Mouse (Mus musculus): ENCODE results near the gene Nobox. TPM values are rescaled to one million over a fixed set of nuclear protein-coding genes. Genes with fewer than 3 reads are reported as not detected.

The Nobox gene
- not detected for total RNA-seq (2018; cell fraction: chromatin; rRNA removed)
- not detected for total RNA-seq (2018; cell fraction: cytosol; rRNA removed)
- not detected for total RNA-seq (2018; cell fraction: nucleus; rRNA removed)
- not detected in 3 replicates for polyA plus RNA-seq (2018)

DNA sequence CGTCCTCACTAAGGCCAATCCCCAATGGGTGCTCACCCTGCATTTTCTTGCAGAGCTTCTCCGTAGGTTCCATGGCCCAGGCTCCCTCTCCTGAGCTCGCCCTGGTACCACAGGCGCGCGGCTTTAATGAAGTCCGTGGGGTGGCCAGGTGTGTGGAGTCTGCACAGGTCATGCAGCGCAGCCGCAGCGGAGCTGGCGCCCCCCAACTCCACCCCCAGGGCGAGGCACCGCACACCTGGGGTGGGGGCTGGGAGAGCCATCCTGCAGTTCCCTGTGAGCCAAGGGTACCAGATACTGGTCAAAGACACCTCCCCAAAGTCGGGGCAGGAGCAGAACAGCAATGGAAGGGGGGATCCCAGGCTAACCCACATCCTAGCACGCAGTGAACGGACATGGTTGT lies at the start of gene Nobox:
Gene Nobox, minus strand, starts transcription at position 101 of the 400 bp plus-strand sequence.
- Histone ChIP-seq H3K4me3 (ENCODE audit: inconsistent target) (no peak within 1 kb of the TSS), H3K79me2 (ENCODE audit: inconsistent target) (no peaks in the 10 kb centered on the region), H3K36me3 (ENCODE audit: inconsistent target) (no peaks in the 10 kb centered on the region), H3K27ac (no peak within 1 kb of the TSS)
- 80% methylated on average over 16 of the region's 16 CpGs for WGBS (ENCODE audit: missing documents)

DNA sequence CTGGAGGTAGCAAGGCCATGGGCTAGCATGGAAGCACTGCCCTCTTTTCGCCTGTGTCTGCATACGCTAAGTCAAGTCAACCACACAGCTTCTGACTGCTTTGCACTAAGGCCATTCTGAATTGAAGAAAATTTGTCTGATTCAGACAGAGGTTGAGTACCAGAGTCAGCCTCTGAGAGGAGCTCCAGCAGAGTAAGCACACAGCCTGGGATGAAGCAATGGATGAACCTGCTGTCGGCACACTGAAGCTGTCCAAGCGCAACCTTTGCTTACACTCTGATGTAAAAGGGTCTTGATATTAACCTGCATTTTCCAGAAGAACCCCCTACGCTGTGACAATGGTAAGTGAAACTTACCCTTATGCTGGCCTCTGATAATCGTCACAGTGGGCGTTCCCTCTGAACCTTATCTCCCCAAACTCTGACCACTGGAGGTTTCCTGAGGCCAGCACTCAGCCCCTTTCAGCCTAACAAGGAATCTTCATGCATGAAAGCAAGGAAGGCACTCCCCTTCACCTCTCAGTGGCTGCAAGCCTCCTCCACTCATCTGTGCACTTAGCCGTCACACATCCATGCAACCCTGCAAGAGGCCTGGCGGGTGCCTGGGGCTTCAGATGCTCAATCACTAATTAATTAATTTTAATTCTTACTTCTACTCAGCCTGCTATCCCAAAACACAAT lies 45.3 kb upstream of the Nobox start:
- Histone ChIP-seq H3K79me2 (ENCODE audit: inconsistent target) (no peaks in the 10 kb centered on the region), H3K27ac (no peak overlapping the region), H3K4me3 (ENCODE audit: inconsistent target) (no peak overlapping the region), H3K36me3 (ENCODE audit: inconsistent target) (no peaks in the 10 kb centered on the region)
- 91% methylated on average over 9 of the region's 9 CpGs for WGBS (ENCODE audit: missing documents)

GRCm38 (mm10) chr6:43353446-43353845 lies 44.1 kb upstream of the Nobox start:
- Histone ChIP-seq H3K4me3 (ENCODE audit: inconsistent target) (no peak overlapping the region), H3K27ac (no peak overlapping the region), H3K79me2 (ENCODE audit: inconsistent target) (no peaks in the 10 kb centered on the region), H3K36me3 (ENCODE audit: inconsistent target) (no peaks in the 10 kb centered on the region)
- 97% methylated on average over 4 of the region's 4 CpGs for WGBS (ENCODE audit: missing documents)

GRCm38 (mm10) chr6:43349083-43349482 lies 39.7 kb upstream of the Nobox start:
- H3K36me3 ChIP-seq (ENCODE audit: inconsistent target), result no peaks in the 10 kb centered on the region
- no peak overlapping the region for H3K27ac ChIP-seq
- 63% methylated on average over 4 of the region's 4 CpGs for WGBS (ENCODE audit: missing documents)
- no peaks in the 10 kb centered on the region for H3K79me2 ChIP-seq (ENCODE audit: inconsistent target)
- no peak overlapping the region for H3K4me3 ChIP-seq (ENCODE audit: inconsistent target)

GRCm38 (mm10) chr6:43347637-43348036 lies 38.3 kb upstream of the Nobox start:
- Histone ChIP-seq H3K4me3 (ENCODE audit: inconsistent target) (no peak overlapping the region), H3K36me3 (ENCODE audit: inconsistent target) (no peaks in the 10 kb centered on the region), H3K79me2 (ENCODE audit: inconsistent target) (no peaks in the 10 kb centered on the region), H3K27ac (no peak overlapping the region)
- WGBS (ENCODE audit: missing documents), result 100% methylated on average over 1 of the region's 1 CpGs

GRCm38 (mm10) chr6:43343006-43343405 lies 33.7 kb upstream of the Nobox start:
- Histone ChIP-seq H3K4me3 (ENCODE audit: inconsistent target) (no peak overlapping the region), H3K79me2 (ENCODE audit: inconsistent target) (no peaks in the 10 kb centered on the region), H3K36me3 (ENCODE audit: inconsistent target) (no peaks in the 10 kb centered on the region), H3K27ac (no peak overlapping the region)
- WGBS (ENCODE audit: missing documents), result 54% methylated on average over 1 of the region's 1 CpGs

- Histone ChIP-seq H3K36me3 (ENCODE audit: inconsistent target) (no peaks in the 10 kb centered on the region), H3K4me3 (ENCODE audit: inconsistent target) (no peak overlapping the region), H3K27ac (no peak overlapping the region), H3K79me2 (ENCODE audit: inconsistent target) (no peaks in the 10 kb centered on the region)
- WGBS (ENCODE audit: missing documents), result 80% methylated on average over 2 of the region's 2 CpGs
Measured at GRCm38 (mm10) chr6:43342386-43342785, 33.0 kb upstream of the Nobox start.

DNA sequence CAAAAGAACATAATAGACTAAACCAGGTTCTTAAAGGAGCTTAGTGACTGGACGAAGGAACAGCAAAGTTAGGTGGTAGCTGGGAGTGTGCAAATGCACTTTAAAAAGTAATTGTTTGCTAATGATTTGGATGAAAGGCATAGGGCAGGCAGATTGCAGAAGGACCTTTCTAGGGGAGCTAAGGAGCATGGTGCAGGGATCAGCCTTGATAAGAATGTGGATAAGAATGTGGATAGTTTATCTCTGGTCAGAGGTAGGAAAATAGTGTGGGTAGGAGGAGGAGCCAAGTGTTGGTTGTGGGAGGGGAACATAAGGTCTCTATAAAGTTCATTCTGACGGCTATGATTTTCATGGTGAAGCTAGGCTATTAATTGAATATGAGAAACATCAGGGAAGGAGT lies 29.4 kb upstream of the Nobox start:
- H3K27ac ChIP-seq, result no peak overlapping the region
- H3K79me2 ChIP-seq (ENCODE audit: inconsistent target), result no peaks in the 10 kb centered on the region
- no peaks in the 10 kb centered on the region for H3K36me3 ChIP-seq (ENCODE audit: inconsistent target)
- WGBS (ENCODE audit: missing documents), result 92% methylated on average over 2 of the region's 2 CpGs
- no peak overlapping the region for H3K4me3 ChIP-seq (ENCODE audit: inconsistent target)

DNA sequence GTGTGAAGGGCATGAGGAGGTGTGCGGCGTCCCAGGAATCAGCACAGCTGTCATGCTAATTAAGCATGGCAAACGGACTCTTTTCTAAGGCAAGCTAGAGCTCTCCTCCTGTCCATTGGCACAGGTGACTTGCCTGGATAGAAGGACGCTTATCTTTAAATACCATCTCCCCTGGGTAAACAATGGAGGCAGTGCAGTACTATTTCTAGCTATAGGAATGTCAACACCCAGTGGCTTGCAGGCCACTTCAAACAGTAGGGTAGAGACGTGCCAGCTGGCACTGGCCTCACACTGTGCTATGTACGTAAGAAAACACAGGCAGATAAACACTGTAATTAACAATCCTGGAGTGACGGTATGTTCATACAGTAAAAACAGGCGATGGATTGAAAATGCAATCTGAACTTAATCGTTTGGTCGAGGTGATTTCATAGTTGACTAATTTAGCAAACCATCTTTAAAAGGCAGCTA lies 28.2 kb upstream of the Nobox start:
- Histone ChIP-seq H3K79me2 (ENCODE audit: inconsistent target) (no peaks in the 10 kb centered on the region), H3K36me3 (ENCODE audit: inconsistent target) (no peaks in the 10 kb centered on the region), H3K4me3 (ENCODE audit: inconsistent target) (no peak overlapping the region), H3K27ac (no peak overlapping the region)
- 73% methylated on average over 10 of the region's 10 CpGs for WGBS (ENCODE audit: missing documents)

GRCm38 (mm10) chr6:43335619-43336234 lies 26.4 kb upstream of the Nobox start:
- no peaks in the 10 kb centered on the region for H3K36me3 ChIP-seq (ENCODE audit: inconsistent target)
- no peak overlapping the region for H3K27ac ChIP-seq
- 49% methylated on average over 2 of the region's 3 CpGs for WGBS (ENCODE audit: missing documents)
- no peaks in the 10 kb centered on the region for H3K79me2 ChIP-seq (ENCODE audit: inconsistent target)
- H3K4me3 ChIP-seq (ENCODE audit: inconsistent target), result no peak overlapping the region

GRCm38 (mm10) chr6:43333479-43333878 lies 24.1 kb upstream of the Nobox start:
- Histone ChIP-seq H3K4me3 (ENCODE audit: inconsistent target) (no peak overlapping the region), H3K36me3 (ENCODE audit: inconsistent target) (no peaks in the 10 kb centered on the region)
- 74% methylated on average over 4 of the region's 4 CpGs for WGBS (ENCODE audit: missing documents)

GRCm38 (mm10) chr6:43312961-43313656 lies 3.8 kb upstream of the Nobox start:
- Histone ChIP-seq H3K79me2 (ENCODE audit: inconsistent target) (no peaks in the 10 kb centered on the region), H3K27ac (no peak overlapping the region), H3K36me3 (ENCODE audit: inconsistent target) (no peaks in the 10 kb centered on the region), H3K4me3 (ENCODE audit: inconsistent target) (no peak overlapping the region)
- 93% methylated on average over 8 of the region's 8 CpGs for WGBS (ENCODE audit: missing documents)

More at GRCm38 (mm10) chr6:43333479-43333878, 24.1 kb upstream of the Nobox start:
- H3K27ac ChIP-seq, result no peak overlapping the region
- H3K79me2 ChIP-seq (ENCODE audit: inconsistent target), result no peaks in the 10 kb centered on the region

GRCm38 (mm10) chr6:43312546-43312945 lies 3.2 kb upstream of the Nobox start:
- Histone ChIP-seq H3K27ac (no peak overlapping the region), H3K36me3 (ENCODE audit: inconsistent target) (no peaks in the 10 kb centered on the region), H3K79me2 (ENCODE audit: inconsistent target) (no peaks in the 10 kb centered on the region), H3K4me3 (ENCODE audit: inconsistent target) (no peak overlapping the region)

- 94% methylated on average over 6 of the region's 6 CpGs for WGBS (ENCODE audit: missing documents)
- no peaks in the 10 kb centered on the region for H3K79me2 ChIP-seq (ENCODE audit: inconsistent target)
- H3K36me3 ChIP-seq (ENCODE audit: inconsistent target), result no peaks in the 10 kb centered on the region
- no peak overlapping the region for H3K27ac ChIP-seq
- H3K4me3 ChIP-seq (ENCODE audit: inconsistent target), result no peak overlapping the region
Measured at GRCm38 (mm10) chr6:43310071-43310470, 717 bp upstream of the Nobox start.

DNA sequence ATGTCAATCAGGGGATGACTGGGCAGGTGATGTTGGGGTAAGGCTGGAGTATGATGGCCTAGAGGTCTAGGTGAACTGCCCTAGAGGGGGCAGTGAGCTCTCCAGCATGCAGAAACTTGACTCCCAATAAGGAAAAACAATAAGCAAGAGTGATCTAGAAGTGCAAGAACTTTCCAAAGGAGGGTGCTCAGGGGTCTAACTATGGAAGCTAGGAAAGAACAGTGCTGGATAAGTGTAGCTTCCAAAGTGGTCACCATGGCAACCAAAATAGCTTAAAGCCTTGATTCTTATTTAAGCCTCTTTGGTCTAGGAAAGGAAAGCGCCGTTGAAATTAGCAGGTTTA lies 11.9 kb downstream of the Nobox start:
- WGBS (ENCODE audit: missing documents), result 61% methylated on average over 2 of the region's 2 CpGs
- H3K27ac ChIP-seq, result no peak overlapping the region
- H3K36me3 ChIP-seq (ENCODE audit: inconsistent target), result no peaks in the 10 kb centered on the region
- H3K79me2 ChIP-seq (ENCODE audit: inconsistent target), result no peaks in the 10 kb centered on the region
- H3K4me3 ChIP-seq (ENCODE audit: inconsistent target), result no peak overlapping the region

All from macrophage (primary cell).